Mouse (Mus musculus): Measurements from ENCODE around the gene Adra2c. TPM values are rescaled to one million over a fixed set of nuclear protein-coding genes. Genes with fewer than 3 reads are reported as not detected.

Adra2c gene
- total RNA-seq, 2 experiments from 2014 or later: not detected

DNA sequence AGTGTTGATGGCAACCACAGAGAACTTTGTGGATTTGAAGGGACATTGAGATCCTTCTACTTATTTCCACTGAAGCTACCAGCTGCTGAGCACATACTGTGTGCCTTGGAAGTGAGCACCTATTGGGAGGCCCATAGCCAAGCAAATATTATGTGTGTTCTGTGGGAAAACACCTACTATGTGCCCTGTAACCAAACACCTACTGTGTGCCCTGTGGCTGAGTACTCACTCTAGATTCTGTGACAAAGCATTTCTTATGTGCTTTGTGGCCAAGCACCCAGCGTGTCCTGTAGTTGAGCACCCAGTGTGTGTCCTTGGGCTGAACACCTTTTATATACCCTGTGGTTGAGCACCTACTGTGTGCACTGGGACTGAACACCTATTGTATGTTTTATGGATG, 28.6 kb downstream of the Adra2c start:
- no peak for ATAC-seq (replicated peaks; ENCODE audit: poor library complexity, severe bottlenecking)

DNA sequence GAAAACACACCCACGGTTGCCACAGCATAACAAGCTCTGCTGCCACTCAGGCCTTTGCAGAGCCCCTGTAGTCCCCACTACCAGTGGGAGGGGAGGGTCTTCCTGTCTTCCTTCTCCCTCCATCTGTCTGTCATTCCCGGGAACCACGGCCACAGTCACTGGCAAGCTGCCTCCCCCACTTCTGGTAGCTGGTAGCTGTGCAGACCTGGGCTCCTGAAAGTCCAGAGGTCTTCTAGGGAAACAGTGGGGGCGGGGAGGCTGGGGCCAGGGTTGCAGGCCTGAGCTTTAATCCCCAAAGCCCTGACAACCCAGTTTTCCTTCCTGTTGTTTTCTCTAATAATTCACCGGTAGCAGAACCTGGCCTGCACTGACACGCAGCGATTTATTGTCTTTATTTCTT, 31.7 kb downstream of the Adra2c start:
- no peak for ATAC-seq (replicated peaks; ENCODE audit: poor library complexity, severe bottlenecking)

DNA sequence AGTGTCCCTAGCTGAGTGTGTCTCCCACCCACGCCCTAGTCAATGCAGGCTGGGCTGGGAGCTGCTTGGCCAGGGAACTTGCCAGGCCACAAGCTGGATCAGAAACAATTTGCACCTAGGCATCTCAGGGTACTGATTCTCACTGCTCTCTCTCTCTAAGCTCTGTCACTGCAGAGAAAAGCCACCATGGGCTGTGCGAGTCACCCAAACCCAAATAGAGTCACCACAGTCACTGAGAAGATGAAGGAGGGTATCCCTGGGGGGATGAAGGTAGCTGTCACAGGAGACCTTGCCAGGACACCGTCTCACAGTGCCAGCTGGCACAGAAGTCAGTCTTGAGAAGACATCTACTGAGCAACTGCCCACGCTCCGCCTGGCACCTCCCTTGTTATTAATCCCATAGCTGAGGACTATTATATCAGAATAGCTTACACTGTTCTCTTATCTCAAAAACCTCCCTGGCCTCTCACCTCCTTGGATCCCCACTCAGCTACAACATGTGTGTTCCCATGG, 33.7 kb downstream of the Adra2c start:
- no peak for ATAC-seq (replicated peaks; ENCODE audit: poor library complexity, severe bottlenecking)

DNA sequence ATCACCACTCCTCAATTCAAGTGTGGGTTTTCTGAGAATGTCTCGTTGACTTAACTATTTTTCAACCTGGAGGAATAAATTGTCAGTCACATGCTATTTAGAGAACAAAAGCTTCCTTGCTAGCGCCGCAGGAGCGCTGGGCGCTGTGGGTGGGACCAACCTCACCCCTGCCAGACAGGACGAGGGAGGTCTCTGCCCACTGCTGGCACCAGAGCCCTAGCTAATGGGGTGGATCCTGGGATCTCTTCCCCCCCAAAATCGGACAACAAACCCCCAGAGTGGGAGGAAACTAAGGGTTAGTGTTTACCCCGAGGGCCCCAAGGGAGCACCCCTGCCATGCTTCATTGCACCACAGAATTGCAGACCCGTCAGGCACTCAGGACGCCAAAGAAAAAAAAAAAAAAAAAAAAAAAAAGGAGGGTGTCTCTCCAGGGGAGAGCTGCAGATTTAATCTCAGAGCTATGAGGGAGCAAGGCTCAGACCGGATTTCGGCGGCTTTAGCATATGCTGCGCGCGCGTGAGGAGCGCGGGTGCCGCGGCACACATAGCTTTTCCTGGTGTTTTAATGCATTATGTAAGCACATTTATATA, 35.2 kb downstream of the Adra2c start:
- ATAC-seq (replicated peaks; ENCODE audit: poor library complexity, severe bottlenecking): no peak

DNA sequence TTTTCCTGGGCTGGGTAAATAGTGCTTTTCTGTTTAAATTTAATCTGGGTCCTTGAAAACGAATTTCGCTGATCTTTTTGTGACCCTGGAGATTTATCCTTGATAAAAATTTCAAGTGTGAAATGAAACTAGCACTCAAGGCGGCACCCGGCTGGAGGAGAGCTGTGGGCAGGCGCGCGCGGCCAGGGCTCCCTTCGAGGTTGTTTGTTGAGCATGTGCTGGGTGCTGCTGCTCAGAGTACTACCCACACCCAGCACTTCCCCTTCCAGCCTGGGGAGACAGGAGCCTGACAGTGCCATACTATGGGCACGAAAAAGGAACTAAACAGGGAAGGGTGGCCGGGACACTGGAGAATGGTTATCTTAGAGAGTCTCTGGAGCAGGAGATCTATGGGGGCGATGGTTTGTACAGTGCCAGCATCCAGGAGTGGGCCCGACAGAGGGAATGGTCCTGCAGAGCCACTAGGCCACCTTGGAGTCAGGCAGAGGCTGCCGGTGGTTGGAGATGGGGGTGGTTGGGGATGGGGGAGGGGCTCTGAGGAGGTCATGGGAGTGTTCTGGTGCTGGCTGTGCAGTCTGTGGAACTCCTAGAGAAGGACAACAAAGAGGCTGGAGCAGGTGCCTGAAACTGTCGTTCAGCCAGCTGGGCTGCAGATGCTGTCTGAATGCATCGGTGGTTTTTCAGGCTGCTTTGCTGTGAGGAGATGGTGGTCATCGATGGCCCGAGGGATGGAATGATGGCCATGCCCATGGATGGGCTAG, 35.9 kb downstream of the Adra2c start:
- no peak for ATAC-seq (replicated peaks; ENCODE audit: poor library complexity, severe bottlenecking)

DNA sequence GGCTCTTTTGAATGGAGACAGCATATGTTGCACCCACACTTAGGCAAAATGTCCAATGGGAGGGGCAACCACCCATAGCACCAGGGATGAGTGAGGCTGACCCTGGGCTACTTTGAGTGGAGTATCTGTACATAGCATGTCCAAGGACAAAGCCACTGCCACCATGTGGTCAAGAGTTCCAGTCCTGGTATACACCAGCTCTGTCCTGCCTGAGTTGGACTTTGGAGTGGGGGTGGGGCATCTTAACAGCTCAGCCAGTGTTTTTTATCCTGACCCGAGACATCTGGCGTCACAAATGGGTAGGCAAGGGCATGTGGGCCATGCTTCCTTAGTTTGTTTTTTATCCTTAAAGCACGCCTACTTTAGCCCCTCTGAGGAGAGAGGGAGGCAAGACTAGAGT, 36.5 kb downstream of the Adra2c start:
- ATAC-seq (replicated peaks; ENCODE audit: poor library complexity, severe bottlenecking): no peak

DNA sequence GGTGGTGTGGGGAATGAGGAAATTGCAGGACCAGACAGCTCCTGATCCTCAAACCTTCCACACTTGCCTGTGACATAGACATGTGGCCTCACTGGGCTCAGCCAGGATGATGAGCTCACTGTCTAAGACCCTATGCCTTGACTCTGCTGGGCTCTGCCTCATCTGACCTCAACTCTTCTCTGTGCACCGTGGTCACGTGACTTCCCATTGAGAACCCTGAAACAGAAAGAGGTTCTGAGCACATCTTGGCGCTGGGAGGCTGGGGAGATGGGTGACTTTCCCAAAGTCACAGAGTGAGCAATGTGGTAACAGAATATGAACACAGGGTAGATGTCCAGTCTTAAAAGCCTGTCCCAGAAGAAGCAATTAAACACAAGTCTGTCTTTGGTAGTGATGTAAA, 37.1 kb downstream of the Adra2c start:
- ATAC-seq (replicated peaks; ENCODE audit: poor library complexity, severe bottlenecking): no peak

DNA sequence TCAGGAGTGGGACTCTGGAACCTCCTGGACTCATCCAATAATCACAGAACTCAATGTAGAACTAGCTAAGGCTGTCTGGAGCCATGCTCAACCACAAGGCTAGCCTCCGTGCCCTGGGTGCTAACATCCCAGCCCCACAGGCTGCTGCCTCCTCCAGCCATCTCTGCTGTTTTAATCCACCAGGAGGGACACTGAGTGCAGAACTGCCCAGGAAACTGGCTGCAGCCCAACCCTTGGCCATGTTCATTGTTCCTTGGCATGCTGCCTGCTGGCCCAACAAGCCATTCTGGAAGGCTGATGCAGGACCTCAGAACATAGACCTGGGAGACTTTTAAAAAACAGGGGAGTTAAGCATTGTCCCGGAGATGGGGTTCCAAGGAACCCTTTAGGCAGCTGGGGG, 42.5 kb downstream of the Adra2c start:
- ATAC-seq (replicated peaks; ENCODE audit: poor library complexity, severe bottlenecking): no peak

DNA sequence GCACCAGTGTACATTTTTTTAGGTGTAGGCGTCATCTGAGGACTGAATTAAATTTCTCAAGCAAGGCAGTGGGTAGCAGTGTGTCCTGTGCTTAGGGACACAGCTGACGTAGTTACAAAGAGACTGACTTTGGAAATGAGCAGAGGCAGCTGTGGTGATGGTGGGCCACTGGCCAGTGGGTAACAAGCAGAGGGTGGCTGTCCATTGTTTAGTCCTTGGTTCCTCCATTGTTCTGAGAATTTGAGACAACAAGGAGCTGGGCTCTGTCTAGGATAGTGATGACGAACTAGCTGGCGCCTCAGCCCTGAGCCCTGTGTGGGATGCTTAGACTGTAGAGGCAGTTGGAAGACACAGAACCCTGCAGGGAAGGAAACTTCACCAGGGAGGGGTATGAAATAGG, 52.7 kb downstream of the Adra2c start:
- ATAC-seq (replicated peaks; ENCODE audit: poor library complexity, severe bottlenecking): no peak

Other genes with a start within 250 kb of the Adra2c start
- gene Hgfac, start 236.8 kb upstream of the Adra2c start, total RNA-seq (2014; fragmentation: Nextera tagmentation): 1.2 TPM in 1 of 2 replicates, not detected in the other
- 0.15 TPM in 1 of 2 replicates, not detected in the other for gene Hgfac, start 236.8 kb upstream of the Adra2c start, total RNA-seq (2017)
- gene Dok7, start 221.6 kb upstream of the Adra2c start, total RNA-seq (2014; fragmentation: Nextera tagmentation): not detected in 2 replicates
- gene Dok7, start 221.6 kb upstream of the Adra2c start, total RNA-seq (2017): not detected in 2 replicates
- 38.0 and 71.5 TPM in 2 replicates for gene Lrpap1, start 172.6 kb upstream of the Adra2c start, total RNA-seq (2014; fragmentation: Nextera tagmentation)
- 65.8 and 70.9 TPM in 2 replicates for gene Lrpap1, start 172.6 kb upstream of the Adra2c start, total RNA-seq (2017)
- gene Hmx1, start 110.8 kb downstream of the Adra2c start, total RNA-seq (2014; fragmentation: Nextera tagmentation): not detected in 2 replicates
- gene Hmx1, start 110.8 kb downstream of the Adra2c start, total RNA-seq (2017): not detected in 2 replicates
- gene Cpz, start 247.4 kb downstream of the Adra2c start, total RNA-seq (2014; fragmentation: Nextera tagmentation): not detected in 2 replicates
- not detected in 2 replicates for gene Cpz, start 247.4 kb downstream of the Adra2c start, total RNA-seq (2017)

Measured in granulocyte monocyte progenitor cell, adult 5-6 weeks (primary cell).